Mouse (Mus musculus) midbrain, embryonic 14.5 days (tissue): ENCODE measurements around the gene Slc7a1. TPM values are rescaled to one million over a fixed set of nuclear protein-coding genes. Genes with fewer than 3 reads are reported as not detected.

Source experiments
- ATAC-seq: fragments of 200-750 bp; cut with Nextera tagmentation; 2 replicates; pipeline ENCODE4 v1.8.0; 2017; ENCODE audit warnings: moderate number of reproducible peaks, moderate library complexity; ENCODE audit not compliant: low FRiP score, low TSS enrichment
- DNase-seq: peaks from one replicate; pipeline ENCODE4 v3.0.0-alpha.2; 2015
- H3K27ac ChIP-seq: fragments of 300-500 bp; sonication (generic); replicated peaks from 2 replicates; pipeline ENCODE4 v1.5.1; 2014; ENCODE audit warnings: mild to moderate bottlenecking, low read depth, low read length, moderate library complexity
- H3K27me3 ChIP-seq: fragments of 300-500 bp; sonication (generic); 2 replicates; pipeline ENCODE4 v1.6.1; 2014; ENCODE audit warnings: low read length, control low read depth, mixed read lengths; ENCODE audit not compliant: control insufficient read depth, insufficient read depth
- H3K36me3 ChIP-seq: fragments of 300-500 bp; sonication (generic); 2 replicates; pipeline ENCODE4 v1.6.1; 2014; ENCODE audit warnings: low read length, control low read depth; ENCODE audit not compliant: control insufficient read depth, insufficient read depth
- H3K4me1 ChIP-seq: fragments of 300-500 bp; sonication (generic); 2 replicates; pipeline ENCODE4 v1.6.1; 2014; ENCODE audit warnings: mild to moderate bottlenecking, antibody characterized with exemption, low read length, control low read depth; ENCODE audit not compliant: control insufficient read depth, insufficient read depth
- H3K4me2 ChIP-seq: fragments of 300-500 bp; sonication (generic); 2 replicates; pipeline ENCODE4 v1.6.1; 2014; ENCODE audit warnings: mild to moderate bottlenecking, low read length, moderate library complexity
- H3K4me3 ChIP-seq: fragments of 300-500 bp; sonication (generic); replicated peaks from 2 replicates; pipeline ENCODE4 v1.5.1; 2014; ENCODE audit warnings: low read depth, low read length
- H3K9ac ChIP-seq: fragments of 300-500 bp; sonication (generic); replicated peaks from 2 replicates; pipeline ENCODE4 v1.6.1; 2014; ENCODE audit warnings: mild to moderate bottlenecking, low read length, moderate library complexity
- H3K9me3 ChIP-seq: fragments of 300-500 bp; sonication (generic); 2 replicates; pipeline ENCODE4 v1.6.1; 2016; ENCODE audit warnings: low read length, control low read depth, mixed read lengths; ENCODE audit not compliant: control insufficient read depth
- WGBS: fragments of 180-500 bp; shearing (Covaris S2); extraction: QIAGEN DNeasy Blood & Tissue Kit; methylation state at CpG from one replicate; pipeline ENCODE4 v1.1.7; 2014; 5-methylcytosine and 5-hydroxymethylcytosine counted together
- polyA plus RNA-seq: library from polyadenylated mRNA; unstranded; fragments of >200 nt; fragmentation: Nextera tagmentation; extraction: Ambion mirVana; gene quantifications from 2 replicates; pipeline ENCODE4 v1.2.1, GENCODE M21; 2014

The Slc7a1 gene
- polyA plus RNA-seq, 1 experiment from 2014 or later = 46.8 TPM

DNA sequence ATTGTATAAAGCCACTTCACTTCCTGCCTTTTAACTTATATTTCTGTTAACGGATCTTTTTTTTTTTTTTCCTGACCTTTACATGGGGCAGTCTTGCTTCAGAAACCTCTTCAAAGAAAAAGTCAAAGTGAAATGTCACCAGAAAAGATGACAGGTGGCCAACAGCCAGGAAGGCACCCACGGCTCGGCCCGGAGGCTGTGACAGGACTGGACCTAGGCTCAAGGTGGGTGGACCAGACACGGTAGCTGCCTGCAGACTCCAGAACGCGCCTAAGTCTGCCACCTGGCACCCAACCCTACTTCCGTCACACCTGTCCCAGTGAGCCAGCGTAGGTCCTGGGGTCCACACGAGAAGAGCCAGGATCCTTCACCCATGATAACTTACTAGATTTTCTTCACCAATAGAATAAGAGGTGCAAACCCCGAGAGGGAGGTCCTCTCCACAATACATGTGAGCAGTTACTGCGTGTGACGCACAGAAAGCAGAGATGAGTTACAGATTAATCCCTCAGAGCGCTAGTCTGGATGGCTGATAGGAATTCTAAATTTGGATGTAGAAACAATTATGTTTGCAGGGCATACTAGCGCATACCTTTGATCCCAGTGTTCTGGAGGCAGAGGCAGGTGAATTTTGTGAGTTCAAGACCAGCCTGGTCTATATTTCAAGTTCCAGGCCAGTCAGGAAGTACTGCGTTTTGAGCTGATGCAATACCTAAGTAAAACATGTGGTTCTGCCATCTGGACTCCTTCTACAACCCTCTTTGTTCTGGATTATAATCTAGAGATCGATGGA lies 22.1 kb downstream of the Slc7a1 start:
- H3K4me3 ChIP-seq = no peak overlapping the region
- H3K36me3 ChIP-seq = no peaks in the 10 kb centered on the region
- no peaks in the 10 kb centered on the region for H3K4me1 ChIP-seq
- H3K9me3 ChIP-seq = no peaks in the 10 kb centered on the region; the same call in 1 of the 2 replicates
- H3K4me2 ChIP-seq = no peak overlapping the region
- DNase-seq (no peak), ATAC-seq (no peak)
- 92% methylated on average over 17 of the region's 17 CpGs for WGBS
- H3K27me3 ChIP-seq = no peaks in the 10 kb centered on the region
- no peak overlapping the region for H3K27ac ChIP-seq
- H3K9ac ChIP-seq = no peak overlapping the region

GRCm38 (mm10) chr5:148376358-148376757 lies 23.3 kb downstream of the Slc7a1 start:
- H3K9ac ChIP-seq = no peak overlapping the region
- no peaks in the 10 kb centered on the region; the same call in 1 of the 2 replicates for H3K9me3 ChIP-seq
- no peak for ATAC-seq
- WGBS = 96% methylated on average over 8 of the region's 8 CpGs
- DNase-seq = no peak
- no peak overlapping the region for H3K4me2 ChIP-seq
- H3K4me1 ChIP-seq = no peaks in the 10 kb centered on the region
- no peak overlapping the region for H3K27ac ChIP-seq
- no peaks in the 10 kb centered on the region for H3K36me3 ChIP-seq
- H3K4me3 ChIP-seq = no peak overlapping the region
- no peaks in the 10 kb centered on the region for H3K27me3 ChIP-seq

DNA sequence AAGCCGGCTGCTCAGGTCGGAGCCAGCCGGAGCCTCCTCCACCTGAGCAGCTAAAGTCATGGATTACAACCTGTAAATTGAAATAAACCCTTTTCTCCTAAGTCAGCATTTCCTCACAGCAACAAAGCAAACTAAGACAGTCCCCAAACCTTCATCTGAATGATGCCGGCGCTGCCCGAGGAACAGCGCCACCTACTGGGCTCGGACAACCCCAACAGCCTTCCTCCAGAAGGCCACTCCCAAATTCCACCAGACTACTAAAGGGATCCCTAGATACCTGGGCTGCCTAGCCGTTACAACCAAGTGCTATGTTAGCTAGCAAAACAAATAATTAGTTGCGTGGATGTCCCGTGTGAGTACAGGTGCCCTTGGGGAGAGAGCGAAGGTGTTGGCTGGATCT lies 24.2 kb downstream of the Slc7a1 start:
- DNase-seq (no peak), ATAC-seq (no peak)
- Histone ChIP-seq H3K9ac (no peak overlapping the region), H3K4me2 (no peak overlapping the region), H3K9me3 (no peaks in the 10 kb centered on the region; the same call in 1 of the 2 replicates), H3K36me3 (no peaks in the 10 kb centered on the region), H3K4me3 (no peak overlapping the region), H3K4me1 (no peaks in the 10 kb centered on the region), H3K27me3 (no peaks in the 10 kb centered on the region), H3K27ac (no peak overlapping the region)
- WGBS = 79% methylated on average over 12 of the region's 12 CpGs

GRCm38 (mm10) chr5:148373092-148373685 lies 26.5 kb downstream of the Slc7a1 start:
- DNase-seq = no peak
- no peak for ATAC-seq
- Histone ChIP-seq H3K4me3 (no peak overlapping the region), H3K27me3 (no peaks in the 10 kb centered on the region), H3K27ac (no peak overlapping the region), H3K4me2 (no peak overlapping the region), H3K4me1 (no peaks in the 10 kb centered on the region), H3K9ac (no peak overlapping the region), H3K9me3 (no peaks in the 10 kb centered on the region; the same call in 1 of the 2 replicates), H3K36me3 (no peaks in the 10 kb centered on the region)
- WGBS = 90% methylated on average over 9 of the region's 9 CpGs

DNA sequence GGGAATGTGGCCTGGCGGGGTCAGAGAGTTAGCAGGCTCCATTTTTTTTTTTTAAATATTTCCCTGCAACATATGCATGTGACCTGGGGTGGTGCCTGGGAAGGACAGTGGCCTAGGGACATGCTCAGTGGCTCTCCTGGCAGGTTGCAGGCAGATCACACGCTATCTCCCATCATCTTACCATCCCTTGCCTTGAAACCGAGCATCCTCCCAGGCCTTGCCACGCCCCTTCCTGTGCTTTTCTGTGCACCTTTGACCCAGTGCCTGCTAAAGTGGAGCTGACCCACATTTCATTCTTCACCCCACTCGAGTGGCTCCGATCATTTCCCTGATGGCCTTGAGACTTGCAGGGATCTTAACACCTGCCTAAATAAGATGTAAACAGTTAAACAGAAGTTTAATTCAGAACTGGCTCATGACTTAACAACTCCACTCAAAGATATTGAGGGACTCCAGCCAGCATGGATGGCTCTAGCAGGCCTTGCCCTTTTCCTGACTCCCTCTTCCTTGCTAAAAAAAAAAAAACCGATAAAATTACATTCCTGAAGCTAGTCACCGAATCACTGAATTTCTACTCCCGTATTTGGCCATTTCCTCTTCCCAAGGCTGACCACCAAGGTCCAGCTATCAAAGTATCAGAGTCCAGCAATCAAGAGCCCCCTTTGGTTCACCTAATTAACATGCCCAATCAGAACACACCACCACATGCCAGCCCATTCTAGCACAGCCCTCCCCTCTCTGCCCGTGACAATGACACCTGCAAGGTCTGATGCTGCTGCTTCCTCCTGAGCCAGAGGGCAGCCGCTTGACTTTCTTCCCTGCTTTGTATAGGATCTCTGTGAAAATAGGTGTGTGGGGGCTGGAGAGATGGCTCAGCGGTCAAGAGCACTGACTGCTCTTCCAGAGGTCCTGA lies 27.4 kb downstream of the Slc7a1 start:
- Histone ChIP-seq H3K9ac (no peak overlapping the region), H3K4me1 (no peaks in the 10 kb centered on the region), H3K36me3 (no peaks in the 10 kb centered on the region), H3K4me3 (no peak overlapping the region), H3K27ac (no peak overlapping the region), H3K4me2 (no peak overlapping the region), H3K9me3 (no peaks in the 10 kb centered on the region; the same call in 1 of the 2 replicates), H3K27me3 (no peaks in the 10 kb centered on the region)
- DNase-seq (no peak), ATAC-seq (no peak)
- WGBS = 91% methylated on average over 12 of the region's 12 CpGs

DNA sequence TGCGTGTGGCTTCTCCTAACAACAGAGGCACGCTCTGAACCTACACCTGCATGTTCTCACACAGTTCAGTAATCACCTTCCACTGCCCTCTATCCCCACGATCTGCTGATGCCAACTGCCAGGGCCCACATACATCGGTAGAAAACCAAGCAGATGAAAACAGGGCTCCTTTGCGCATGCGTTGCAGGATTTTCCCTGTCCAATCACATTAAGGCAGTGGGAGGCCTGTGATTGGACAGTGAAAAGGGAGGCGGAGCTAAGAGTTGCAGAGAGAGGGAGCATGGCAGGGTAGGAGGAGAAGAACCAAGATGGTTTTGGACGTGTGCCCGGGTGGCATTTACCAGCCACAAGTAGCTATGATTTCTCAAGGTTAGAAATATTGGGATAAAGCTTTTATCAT lies 28.3 kb downstream of the Slc7a1 start:
- H3K4me3 ChIP-seq = no peak overlapping the region
- no peaks in the 10 kb centered on the region for H3K36me3 ChIP-seq
- DNase-seq (no peak), ATAC-seq (no peak)
- no peaks in the 10 kb centered on the region for H3K4me1 ChIP-seq
- WGBS = 92% methylated on average over 9 of the region's 9 CpGs
- no peaks in the 10 kb centered on the region; the same call in 1 of the 2 replicates for H3K9me3 ChIP-seq
- no peak overlapping the region for H3K9ac ChIP-seq
- no peak overlapping the region for H3K4me2 ChIP-seq
- no peaks in the 10 kb centered on the region for H3K27me3 ChIP-seq
- H3K27ac ChIP-seq = no peak overlapping the region

GRCm38 (mm10) chr5:148370624-148371023 lies 29.1 kb downstream of the Slc7a1 start:
- no peaks in the 10 kb centered on the region; the same call in 1 of the 2 replicates for H3K9me3 ChIP-seq
- H3K4me2 ChIP-seq = no peak overlapping the region
- H3K9ac ChIP-seq = no peak overlapping the region
- H3K27ac ChIP-seq = no peak overlapping the region
- no peaks in the 10 kb centered on the region for H3K36me3 ChIP-seq
- ATAC-seq = no peak
- no peak for DNase-seq
- no peaks in the 10 kb centered on the region for H3K4me1 ChIP-seq
- no peak overlapping the region for H3K4me3 ChIP-seq
- 100% methylated on average over 1 of the region's 1 CpGs for WGBS
- no peaks in the 10 kb centered on the region for H3K27me3 ChIP-seq

- WGBS = 97% methylated on average over 3 of the region's 3 CpGs
- ATAC-seq (no peak), DNase-seq (no peak)
These were observed 30.5 kb downstream of the Slc7a1 start for GRCm38 (mm10) chr5:148369178-148369577.

More at GRCm38 (mm10) chr5:148369178-148369577, 30.5 kb downstream of the Slc7a1 start:
- no peaks in the 10 kb centered on the region for H3K9me3 ChIP-seq
- no peak overlapping the region for H3K9ac ChIP-seq
- H3K36me3 ChIP-seq = no peaks in the 10 kb centered on the region
- H3K4me1 ChIP-seq = no peaks in the 10 kb centered on the region
- no peak overlapping the region for H3K27ac ChIP-seq
- H3K4me3 ChIP-seq = no peak overlapping the region
- H3K4me2 ChIP-seq = no peak overlapping the region
- no peaks in the 10 kb centered on the region for H3K27me3 ChIP-seq
